Mouse (Mus musculus): Measurements from ENCODE around the gene Dusp27.

The Dusp27 gene

GRCm38 (mm10) chr1:166127719-166128118 is at the start of gene Dusp27:
Gene Dusp27 (minus strand): TSS chr1:166127922.
- DNase-seq (ENCODE audit: low spot score) = no peak

- no peak for DNase-seq (ENCODE audit: low spot score)
These were observed 45.9 kb upstream of the Dusp27 start for GRCm38 (mm10) chr1:166173621-166174020.

GRCm38 (mm10) chr1:166172992-166173391 is 45.3 kb upstream of the Dusp27 start:
- no peak for DNase-seq (ENCODE audit: low spot score)

GRCm38 (mm10) chr1:166170852-166171251 is 43.1 kb upstream of the Dusp27 start:
- no peak for DNase-seq (ENCODE audit: low spot score)

- DNase-seq (ENCODE audit: low spot score) = no peak
These were observed 42.0 kb upstream of the Dusp27 start for GRCm38 (mm10) chr1:166169713-166170112.

GRCm38 (mm10) chr1:166168017-166168416 is 40.3 kb upstream of the Dusp27 start:
- DNase-seq (ENCODE audit: low spot score) = no peak

- no peak for DNase-seq (ENCODE audit: low spot score)
These were observed 39.7 kb upstream of the Dusp27 start for GRCm38 (mm10) chr1:166167405-166167804.

- DNase-seq (ENCODE audit: low spot score) = no peak
These were observed 37.4 kb upstream of the Dusp27 start for GRCm38 (mm10) chr1:166165159-166165558.

- no peak for DNase-seq (ENCODE audit: low spot score)
These were observed 36.9 kb upstream of the Dusp27 start for GRCm38 (mm10) chr1:166164580-166164979.

GRCm38 (mm10) chr1:166160569-166161445 is 33.1 kb upstream of the Dusp27 start:
- peak; percentile 94 for DNase-seq (ENCODE audit: low spot score)

- DNase-seq (ENCODE audit: low spot score) = peak; percentile 31
These were observed 32.4 kb upstream of the Dusp27 start for GRCm38 (mm10) chr1:166160111-166160510.

- DNase-seq (ENCODE audit: low spot score) = no peak
These were observed 30.9 kb upstream of the Dusp27 start for GRCm38 (mm10) chr1:166158664-166159063.

- no peak for DNase-seq (ENCODE audit: low spot score)
These were observed 30.0 kb upstream of the Dusp27 start for GRCm38 (mm10) chr1:166157712-166158111.

- DNase-seq (ENCODE audit: low spot score) = no peak
These were observed 27.4 kb upstream of the Dusp27 start for GRCm38 (mm10) chr1:166155113-166155494.

- DNase-seq (ENCODE audit: low spot score) = peak; percentile 86
These were observed 26.7 kb upstream of the Dusp27 start for GRCm38 (mm10) chr1:166154162-166155112.

- DNase-seq (ENCODE audit: low spot score) = peak; percentile 96
These were observed 25.8 kb upstream of the Dusp27 start for GRCm38 (mm10) chr1:166153351-166154120.

GRCm38 (mm10) chr1:166152034-166152433 is 24.3 kb upstream of the Dusp27 start:
- DNase-seq (ENCODE audit: low spot score) = no peak

- no peak for DNase-seq (ENCODE audit: low spot score)
These were observed 23.6 kb upstream of the Dusp27 start for GRCm38 (mm10) chr1:166151341-166151740.

- no peak for DNase-seq (ENCODE audit: low spot score)
These were observed 22.3 kb upstream of the Dusp27 start for GRCm38 (mm10) chr1:166150035-166150434.

- no peak for DNase-seq (ENCODE audit: low spot score)
These were observed 21.7 kb upstream of the Dusp27 start for GRCm38 (mm10) chr1:166149441-166149840.

- no peak for DNase-seq (ENCODE audit: low spot score)
These were observed 19.9 kb upstream of the Dusp27 start for GRCm38 (mm10) chr1:166147657-166148056.

- DNase-seq (ENCODE audit: low spot score) = no peak
These were observed 18.9 kb upstream of the Dusp27 start for GRCm38 (mm10) chr1:166146626-166147025.

All from retina, embryonic 14.5 days (tissue).